Mouse (Mus musculus) lung, postnatal 14 days (tissue): ENCODE measurements at regions not wholly inside any gene's neighbourhood (a gene's known extent, or its start where the extent isn't known, plus 50 kb on each side); places are given as distances from the start of the nearest gene placed in this dataset.
A peak's percentile ranks its signal among the peaks of the same experiment; 100 is the strongest.

Experiments
- DNase-seq: peaks from one replicate; pipeline ENCODE4 v3.0.0; 2021

- DNase-seq = no peak
Measured at GRCm38 (mm10) chr19:36178828-36179251, 58.9 kb upstream of the Ankrd1 start.

DNA sequence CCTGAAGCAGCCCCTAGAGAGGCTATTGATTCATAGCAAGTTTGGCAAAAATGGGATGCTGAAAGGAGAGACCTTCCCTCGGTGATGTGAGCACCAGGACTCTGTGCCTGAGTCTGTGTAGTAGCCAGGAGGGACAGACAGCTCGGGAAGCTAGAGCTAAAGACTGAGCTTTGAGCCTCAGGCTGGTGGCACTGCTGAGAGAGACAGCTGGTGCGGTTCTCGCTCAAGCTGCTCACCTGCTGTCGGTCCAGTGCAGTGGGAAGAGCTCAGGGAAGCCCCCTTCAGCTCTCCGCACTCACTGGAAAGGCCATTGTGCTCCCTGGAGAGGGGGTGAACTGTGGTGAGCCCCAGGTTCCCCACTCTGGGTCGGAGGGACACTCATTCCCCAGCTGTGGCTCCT lies 60.4 kb upstream of the Ankrd1 start:
- DNase-seq = no peak

DNA sequence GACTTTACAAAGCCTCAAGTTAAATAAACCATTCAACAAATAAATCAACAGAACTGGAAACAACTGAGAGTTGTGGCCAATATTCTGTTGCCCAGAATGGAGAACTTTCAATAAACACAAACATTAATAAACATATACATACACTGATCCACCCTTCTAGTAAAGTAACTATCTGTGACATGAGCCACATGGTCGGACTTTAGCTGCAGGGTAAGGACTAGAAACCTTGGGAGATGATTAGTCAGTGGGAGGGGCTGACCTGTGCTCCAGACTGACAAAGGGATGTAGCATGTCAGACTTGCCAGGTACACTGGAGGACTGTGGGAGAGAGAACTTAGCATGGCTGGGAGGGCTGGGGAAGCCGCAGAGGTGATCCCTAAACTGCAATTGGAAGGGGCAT lies 61.6 kb upstream of the Ankrd1 start:
- no peak for DNase-seq

GRCm38 (mm10) chr19:36183127-36183526 lies 63.2 kb upstream of the Ankrd1 start:
- peak; percentile 76 for DNase-seq

- DNase-seq = no peak
Measured at GRCm38 (mm10) chr19:36189662-36190061, 69.8 kb upstream of the Ankrd1 start.

- DNase-seq = no peak
Measured at GRCm38 (mm10) chr19:36191641-36192040, 71.7 kb upstream of the Ankrd1 start.

DNA sequence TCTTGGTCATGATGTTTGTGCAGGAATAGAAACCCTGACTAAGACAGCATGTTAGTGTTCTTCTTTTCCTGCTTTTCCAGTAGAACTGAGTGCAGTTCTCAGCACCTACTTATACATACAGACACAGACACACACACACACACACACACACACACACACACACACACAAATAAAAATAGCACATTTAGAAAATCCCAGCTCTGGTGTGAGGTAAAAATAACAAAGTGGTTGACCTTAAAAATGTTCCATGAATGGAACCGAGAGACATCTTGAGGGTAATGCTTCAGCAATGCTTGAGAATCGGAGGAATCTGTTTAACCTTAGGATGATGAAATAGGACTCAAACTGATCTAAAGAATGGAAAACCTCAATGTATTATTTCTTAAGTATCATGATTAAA lies 84.4 kb upstream of the Ankrd1 start:
- DNase-seq = no peak

- no peak for DNase-seq
Measured at GRCm38 (mm10) chr19:36204965-36205718, 85.2 kb upstream of the Ankrd1 start.

DNA sequence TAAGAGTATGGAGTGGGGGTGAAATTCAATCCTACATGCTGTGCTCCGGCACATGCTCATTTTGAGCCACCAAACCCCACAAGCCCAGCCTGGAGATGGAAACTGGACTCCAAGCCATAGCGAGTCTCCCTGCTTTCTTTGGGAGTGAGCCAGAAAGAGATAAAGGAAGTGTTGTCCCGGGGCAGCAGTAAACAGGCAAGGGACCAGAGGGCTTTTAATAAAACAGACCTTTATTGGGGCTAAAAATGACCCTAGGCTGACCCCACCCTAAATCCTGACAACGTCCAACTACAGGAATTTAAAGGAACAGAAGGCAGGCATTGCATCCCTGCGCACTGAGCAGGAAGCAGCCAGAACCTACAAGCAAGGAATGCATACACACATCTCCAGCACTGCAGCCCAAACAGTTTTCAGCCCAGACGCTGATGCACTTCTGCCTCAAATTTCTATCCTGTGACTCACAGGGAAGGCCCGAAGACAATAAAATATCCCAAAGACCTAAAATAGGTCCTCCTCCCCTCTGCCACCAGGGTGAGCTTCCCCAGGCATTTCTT lies 87.9 kb upstream of the Ankrd1 start:
- no peak for DNase-seq

- no peak for DNase-seq
Measured at GRCm38 (mm10) chr19:36208419-36208818, 88.5 kb upstream of the Ankrd1 start.

- no peak for DNase-seq
Measured at GRCm38 (mm10) chr19:36213461-36213860, 93.6 kb upstream of the Ankrd1 start.

- DNase-seq = peak; percentile 45
Measured at GRCm38 (mm10) chr19:36214188-36214968, 94.5 kb upstream of the Ankrd1 start.

- DNase-seq = no peak
Measured at GRCm38 (mm10) chr19:36217177-36217576, 97.3 kb upstream of the Ankrd1 start.

DNA sequence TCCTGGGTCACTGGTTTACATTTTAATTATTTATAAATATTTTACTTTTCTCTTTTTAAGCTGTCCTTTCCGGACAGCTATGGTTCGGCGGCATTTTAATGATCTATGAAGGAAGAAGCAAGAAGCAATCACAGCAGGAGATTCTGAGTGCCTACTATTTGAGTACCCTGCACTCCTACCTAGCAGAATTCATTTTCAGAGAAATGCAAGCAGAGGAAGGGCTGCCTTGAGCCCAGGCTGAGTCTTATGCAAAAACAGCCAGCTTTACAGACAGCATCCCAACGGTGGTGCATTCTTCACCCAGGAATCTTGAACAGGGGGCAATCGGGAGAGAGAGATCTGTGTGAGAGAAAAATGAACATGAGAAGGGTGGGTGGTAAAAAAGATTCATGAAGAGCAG lies 97.7 kb upstream of the Ankrd1 start:
- no peak for DNase-seq

DNA sequence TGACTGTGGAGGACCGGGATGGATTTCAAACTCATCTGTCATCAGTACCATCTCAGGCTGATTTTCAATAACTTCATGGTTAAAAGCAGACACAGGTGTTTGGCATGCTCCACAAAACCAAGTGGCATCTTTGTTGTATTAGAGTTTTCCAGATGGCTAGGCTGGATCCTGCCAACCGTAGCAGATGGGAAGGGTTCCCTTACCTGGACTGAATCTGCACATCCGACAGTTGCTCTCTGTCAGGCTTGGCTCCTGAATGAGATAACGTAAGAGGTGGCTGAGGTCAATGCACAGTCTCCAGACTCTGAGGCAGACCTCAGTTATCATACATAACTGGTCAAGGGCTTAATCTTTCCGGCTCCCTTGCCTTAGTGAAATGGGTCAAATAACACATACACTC lies 99.0 kb upstream of the Ankrd1 start:
- DNase-seq = no peak

DNA sequence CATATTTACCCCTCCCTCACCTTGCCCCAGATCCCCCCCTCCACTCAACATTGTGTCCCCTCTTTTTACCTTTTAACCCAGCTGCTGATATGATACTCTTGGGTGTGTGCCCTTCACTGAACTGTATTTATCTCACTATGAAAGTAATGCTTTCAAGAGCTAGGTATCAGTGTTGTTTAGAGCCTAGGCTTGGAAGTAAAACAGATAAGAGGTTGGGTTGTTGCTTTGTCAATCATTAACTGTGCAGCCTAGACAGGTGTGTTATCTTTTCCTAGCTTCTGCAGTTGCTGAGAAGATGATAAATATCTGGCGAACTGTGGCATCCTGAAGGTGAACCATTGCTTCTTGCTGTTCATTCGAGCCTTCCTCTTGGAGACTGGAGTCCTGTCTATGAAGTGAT lies 101.2 kb upstream of the Ankrd1 start:
- DNase-seq = no peak

- no peak for DNase-seq
Measured at GRCm38 (mm10) chr19:36221596-36221995, 101.7 kb upstream of the Ankrd1 start.

GRCm38 (mm10) chr19:36222198-36222597 lies 102.3 kb upstream of the Ankrd1 start:
- no peak for DNase-seq

- DNase-seq = peak; percentile 13
Measured at GRCm38 (mm10) chr19:36224518-36224917, 104.6 kb upstream of the Ankrd1 start.

DNA sequence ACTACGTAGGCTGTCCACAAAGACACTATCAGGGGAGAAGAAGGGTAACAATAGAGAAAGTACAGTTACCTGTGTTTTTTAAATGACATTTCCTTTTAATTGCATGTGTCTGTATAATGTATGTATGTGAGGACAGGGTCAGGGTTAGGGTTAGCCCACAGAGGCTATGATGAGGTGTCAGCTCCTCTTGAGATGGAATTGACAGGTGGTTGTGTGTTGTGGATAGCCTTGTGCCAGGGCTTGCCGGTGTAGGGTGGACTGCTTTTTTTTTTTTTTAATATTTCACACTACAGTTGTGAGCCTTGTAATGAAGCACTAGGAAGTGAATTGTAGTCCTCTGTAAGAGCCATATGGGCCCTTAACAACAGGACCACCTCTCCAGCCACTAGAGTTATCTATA lies 105.7 kb upstream of the Ankrd1 start:
- DNase-seq = no peak

- DNase-seq = no peak
Measured at GRCm38 (mm10) chr19:36227418-36228160, 107.7 kb upstream of the Ankrd1 start.

GRCm38 (mm10) chr19:36229315-36229714 lies 109.4 kb upstream of the Ankrd1 start:
- no peak for DNase-seq

DNA sequence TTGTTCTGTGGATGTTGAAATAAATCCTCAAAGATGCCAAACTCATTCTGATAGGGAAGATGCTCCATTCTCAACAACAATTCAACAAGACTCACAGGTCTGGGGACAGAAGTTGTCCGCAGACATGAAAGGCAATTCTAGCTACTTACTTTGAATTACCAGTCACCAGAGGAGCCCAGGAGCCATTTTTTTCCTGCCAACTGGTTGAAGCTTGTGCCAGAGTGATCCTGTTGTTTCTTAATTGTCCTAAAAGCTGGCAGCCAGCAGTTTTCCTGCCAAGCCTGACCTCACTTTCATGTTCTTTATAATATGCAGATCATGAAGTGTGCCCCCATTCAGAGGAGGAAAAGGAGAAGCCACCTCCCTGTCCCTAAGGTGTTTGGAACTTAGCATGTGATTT lies 110.0 kb upstream of the Ankrd1 start:
- DNase-seq = no peak
